Mouse (Mus musculus): ENCODE data around the gene Golph3.

- TF ChIP-seq CTCF (conservative IDR thresholded peaks at IDR 0.05; ENCODE audit: low read length): no peak
- no peak for TF ChIP-seq NANOG (IDR thresholded peaks at IDR 0.05; ENCODE audit: borderline replicate concordance, low read length)
Observed at GRCm38 (mm10) chr15:12340536-12341400, 19.5 kb downstream of the Golph3 start.
